In the genomic region with DNA sequence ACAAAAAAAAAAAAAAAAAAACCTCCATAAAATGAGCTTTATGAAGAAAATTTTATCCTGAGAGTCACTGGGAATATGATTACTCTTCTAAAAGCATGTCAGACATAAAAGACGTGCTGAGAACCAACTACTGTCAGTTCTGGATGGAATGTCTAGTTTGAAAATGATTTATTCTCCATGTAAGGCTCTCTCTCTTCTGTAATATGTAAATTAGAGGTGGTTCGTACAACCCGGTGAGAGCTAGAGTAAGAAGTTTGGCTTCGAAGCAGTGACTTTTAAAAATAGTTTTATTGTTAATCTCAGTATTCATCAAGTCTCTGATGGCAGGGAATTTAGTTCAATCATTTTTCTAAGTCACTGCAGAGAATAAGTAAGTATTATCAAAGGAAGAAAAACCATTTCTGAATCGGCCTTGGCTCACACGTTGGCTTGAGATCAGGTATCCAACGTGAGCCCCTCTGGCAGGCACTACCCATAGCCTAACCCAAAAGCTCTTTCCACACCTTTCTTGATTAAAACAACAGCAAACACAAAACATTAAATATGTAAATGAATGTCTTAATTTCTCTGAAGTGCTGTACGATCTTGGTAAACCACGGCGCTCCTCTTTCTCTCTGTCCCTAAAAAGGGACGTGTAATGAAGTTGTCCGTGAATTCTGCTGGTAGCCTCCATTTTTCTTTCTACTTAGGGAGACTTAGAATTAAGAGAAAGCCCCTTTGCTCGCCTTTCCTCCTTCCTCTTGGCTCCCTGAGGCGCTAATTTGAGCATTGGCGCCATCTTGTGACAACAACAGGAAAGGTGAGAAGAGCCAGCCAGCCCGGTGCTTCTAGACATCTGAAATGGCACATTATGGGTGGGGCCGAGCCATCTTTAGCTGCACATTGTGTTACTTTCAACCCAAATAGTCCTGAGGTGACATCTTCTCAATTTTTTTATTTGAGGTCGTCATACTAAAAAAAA, we compare ENCODE assay signal across 8 mouse cellular contexts. TPM values are rescaled to one million over a fixed set of nuclear protein-coding genes. Genes with fewer than 3 reads are reported as not detected.
A peak's percentile ranks its signal among the peaks of the same experiment; 100 is the strongest.
DNase-seq lines count a peak whose midpoint lies in the region; ATAC-seq and TF ChIP-seq lines count a peak whose summit lies in the region.

No protein-coding gene starts in this region.

- TF ChIP-seq CTCF in Patski (IDR thresholded peaks at IDR 0.05) = peak; percentile 93

- CTCF ChIA-PET in Patski (lab: Charles Lee) = interaction anchor here (0.8 to 1.4 kb wide), 4 partner anchors 58 to 439 kb away, joined by 3 to 4 read pairs (median 3); no protein-coding TSS in a partner anchor

- H3K4me2 ChIP-seq in hindbrain, embryonic 15.5 days = peak overlapping the region; percentile 44

- no peak overlapping the region for H3K27ac ChIP-seq in hindbrain, embryonic 15.5 days (replicated peaks)

- no peaks in the 10 kb centered on the region for H3K9me3 ChIP-seq in hindbrain, embryonic 15.5 days

- H3K9ac ChIP-seq in hindbrain, embryonic 15.5 days = peak overlapping the region; percentile 2; the same call in 1 of the 2 replicates

- POLR2A ChIA-PET in Patski (lab: Charles Lee) = interaction anchor here (0.7 kb wide), 1 partner anchor 17 kb away, joined by 4 read pairs; no protein-coding TSS in a partner anchor

- peak; percentile 73 for ATAC-seq in Patski
- peak; percentile 83 for ATAC-seq in hindbrain, embryonic 15.5 days (ENCODE audit: low FRiP score, low read depth)

- whole genome bisulfite sequencing in hindbrain, embryonic 15.5 days = 17% methylated on average over 18 of the region's 18 CpGs

- DNase-seq in Patski (ENCODE audit: low read depth, low spot score) = no peak
- DNase-seq in cerebellum, adult 9-11 months = peak; percentile 55
- DNase-seq in frontal cortex, postnatal 36 days (ENCODE audit: low spot score in 2 of 2) = peak; percentile 73 to 84
- DNase-seq in layer of hippocampus, postnatal 36 days = peak; percentile 76 to 81
- DNase-seq in lung, postnatal 25 days (ENCODE audit: low spot score) = peak; percentile 76
- DNase-seq in retina, embryonic 14.5 days (ENCODE audit: low spot score) = peak; percentile 92
- DNase-seq in thymus, postnatal 36 days = peak; percentile 72 to 74

- peaks cover 8% of the 10 kb centered on the region for H3K4me1 ChIP-seq in hindbrain, embryonic 15.5 days (replicated peaks)

- no peaks in the 10 kb centered on the region for H3K36me3 ChIP-seq in hindbrain, embryonic 15.5 days

- peaks cover 3% of the 10 kb centered on the region for H3K27me3 ChIP-seq in Patski
- no peaks in the 10 kb centered on the region for H3K27me3 ChIP-seq in hindbrain, embryonic 15.5 days

- H3K4me3 ChIP-seq in hindbrain, embryonic 15.5 days = peak overlapping the region; percentile 9

- in situ Hi-C loops in Patski (cut with MboI; ENCODE audit: low pct_unique_long_range_greater_than_20kb) = loop anchor here (25.0 kb wide), 2 partner anchors 286 to 611 kb away; no protein-coding TSS in a partner anchor

RNA-seq across cellular contexts. Expression of a gene that starts 44.1 kb away (rescaled TPM):
- polyA plus RNA-seq in Patski (2021) = 45.4 TPM
- 24.1 and 25.6 TPM in 2 replicates for polyA plus RNA-seq in hindbrain, embryonic 15.5 days (2015; fragmentation: Nextera tagmentation; extraction: Ambion mirVana)
- total RNA-seq in layer of hippocampus, postnatal 36 days (2021) = 100 to 1,000 TPM in 1 of 2 experiments, 10 to 100 TPM in 1; 87.2 to 104 TPM

RNA-seq across cellular contexts. Expression of a gene that starts 44.4 kb away (rescaled TPM):
- polyA plus RNA-seq in Patski (2021) = not detected
- polyA plus RNA-seq in hindbrain, embryonic 15.5 days (2015; fragmentation: Nextera tagmentation; extraction: Ambion mirVana) = not detected in 2 replicates
- not detected for total RNA-seq in layer of hippocampus, postnatal 36 days (2021)
